Comparison of ENCODE assay signal across 14 mouse cellular contexts in the genomic region with DNA sequence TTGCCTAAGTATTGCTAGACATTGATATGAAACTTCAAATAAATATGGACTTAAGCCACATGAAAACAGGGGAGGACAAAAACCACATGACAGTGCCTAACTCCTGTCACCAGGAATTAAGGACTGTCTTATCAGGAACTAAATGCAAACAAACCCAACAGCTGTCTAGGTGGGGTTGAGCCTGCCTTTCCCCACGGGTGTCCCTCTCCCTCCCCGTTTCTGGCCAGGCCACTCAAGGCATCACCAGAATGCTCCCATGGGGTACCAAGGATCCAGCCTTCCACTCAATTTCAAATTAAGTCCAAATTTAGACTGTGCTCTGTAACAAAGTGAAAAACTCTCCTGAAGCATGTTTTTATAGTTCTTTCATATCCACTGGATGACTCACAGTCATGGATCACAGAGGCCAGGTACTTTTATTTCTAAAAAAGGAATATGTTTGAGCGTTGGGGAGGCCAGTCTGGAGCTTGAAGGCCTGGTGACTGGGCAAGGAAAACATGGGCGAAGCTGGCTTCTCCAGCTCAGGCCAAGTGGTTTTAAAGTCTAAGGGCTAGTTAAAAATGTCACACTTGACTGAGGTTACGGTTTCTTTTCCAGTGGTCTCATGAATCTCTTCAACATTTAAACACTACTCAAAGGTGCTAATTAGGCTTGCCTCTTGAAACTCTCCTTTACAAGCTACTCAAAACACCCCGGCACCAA. TPM values are rescaled to one million over a fixed set of nuclear protein-coding genes. Genes with fewer than 3 reads are reported as not detected.
DNase-seq lines count a peak whose midpoint lies in the region; ATAC-seq lines count a peak whose summit lies in the region.
"Had no signal": no experiment of that assay in that cellular context is flagged by ENCODE, and none has a peak within 500 bp of the region (broad histone marks: within the 10 kb centered on the region; RNA-seq: fewer than 3 reads in every experiment).

No protein-coding gene starts in this region.

- H3K9ac ChIP-seq in kidney, embryonic 14.5 days (ENCODE audit: low read depth, low read length): no peak overlapping the region
- H3K9ac ChIP-seq: hindbrain, embryonic 13.5 days had no signal

- 31% methylated on average over 6 of the region's 6 CpGs for WGBS in kidney, embryonic 14.5 days
- WGBS in midbrain, embryonic 10.5 days: 76% methylated on average over 6 of the region's 6 CpGs

- no peaks in the 10 kb centered on the region for H3K36me3 ChIP-seq in kidney, embryonic 14.5 days (ENCODE audit: control insufficient read depth, insufficient read depth, low read length)
- peaks cover 13% of the 10 kb centered on the region for H3K36me3 ChIP-seq in midbrain, embryonic 10.5 days

- ATAC-seq in kidney, embryonic 14.5 days (ENCODE audit: low FRiP score, low TSS enrichment): 0 out of 2 replicates have a peak, but pooled peaks have one; percentile 22
- ATAC-seq: forebrain, embryonic 14.5 days had no signal

- H3K27ac ChIP-seq in kidney, embryonic 14.5 days (ENCODE audit: low read depth, low read length): no peak overlapping the region
- H3K27ac ChIP-seq in midbrain, embryonic 10.5 days (replicated peaks): no peak overlapping the region
- H3K27ac ChIP-seq: hindbrain, embryonic 13.5 days had no signal

- H3K9me3 ChIP-seq in kidney, embryonic 14.5 days (ENCODE audit: control insufficient read depth, low read length): no peaks in the 10 kb centered on the region
- H3K9me3 ChIP-seq in midbrain, embryonic 10.5 days (replicated peaks): 0 out of 2 replicates have a peak, but pooled peaks cover 3% of the 10 kb centered on the region
- H3K9me3 ChIP-seq: hindbrain, embryonic 13.5 days had no signal

- H3K4me2 ChIP-seq in kidney, embryonic 14.5 days (replicated peaks; ENCODE audit: low read depth, low read length): no peak overlapping the region
- H3K4me2 ChIP-seq: hindbrain, embryonic 13.5 days had no signal

- H3K4me3 ChIP-seq in kidney, embryonic 14.5 days (ENCODE audit: low read length): no peak overlapping the region
- H3K4me3 ChIP-seq in midbrain, embryonic 10.5 days: no peak overlapping the region
- H3K4me3 ChIP-seq: hindbrain, embryonic 13.5 days had no signal

- H3K27me3 ChIP-seq in kidney, embryonic 14.5 days (ENCODE audit: control insufficient read depth, insufficient read depth, low read length): no peaks in the 10 kb centered on the region
- peaks cover 22% of the 10 kb centered on the region for H3K27me3 ChIP-seq in midbrain, embryonic 10.5 days (ENCODE audit: low read depth, poor library complexity, severe bottlenecking)
- H3K27me3 ChIP-seq: hindbrain, embryonic 13.5 days had no signal

- peaks cover 57% of the 10 kb centered on the region for H3K4me1 ChIP-seq in kidney, embryonic 14.5 days (ENCODE audit: control insufficient read depth, insufficient read depth, low read length)
- peaks cover 72% of the 10 kb centered on the region for H3K4me1 ChIP-seq in midbrain, embryonic 10.5 days

- intact Hi-C loops in heart, postnatal 36 days (cut with DNase I): loop anchor here (5.0 kb wide), 1 partner anchor 45 kb away; no protein-coding TSS in a partner anchor

- peak; percentile 90 for DNase-seq in heart, adult 11 months
- DNase-seq in heart, postnatal 36 days: no peak
- DNase-seq in kidney, postnatal 25 days: no peak
- peak; percentile 32 for DNase-seq in 3T3-L1 (ENCODE audit: low read depth, low spot score)
- DNase-seq in kidney, postnatal 14 days: peak; percentile 24
- DNase-seq in right cerebral cortex, adult 18-20 months: no peak
- no peak for DNase-seq in midbrain, embryonic 10.5 days (ENCODE audit: low spot score)
- DNase-seq: cerebellum, adult 9-10 months; gastrocnemius, postnatal 36 days; retina, postnatal 1 day; spleen, adult 18-20 months had no signal

RNA-seq across cellular contexts. Expression of a gene that starts 33.6 kb away (rescaled TPM):
- 10 to 100 TPM; 34.6 to 39.9 TPM for total RNA-seq in heart, postnatal 36 days (2021)
- polyA plus RNA-seq in kidney, embryonic 14.5 days (2014; fragmentation: Nextera tagmentation; extraction: Ambion mirVana): 37.8 and 42.1 TPM in 2 replicates
- polyA plus RNA-seq in midbrain, embryonic 10.5 days (2016; fragmentation: Nextera tagmentation; extraction: Ambion mirVana): 19.0 and 24.6 TPM in 2 replicates

Comparison
In these comparisons a context has a peak if more than half of its experiments do, and no peak if none do; other contexts are left out.
1. DNase-seq: peak in heart, adult 11 months (single experiment), 3T3-L1 (single experiment) and kidney, postnatal 14 days (single experiment); none in heart, postnatal 36 days (0 of 2), kidney, postnatal 25 days (0 of 2), right cerebral cortex, adult 18-20 months (single experiment) and midbrain, embryonic 10.5 days (single experiment).